Mouse (Mus musculus) neural tube, embryonic 11.5 days (tissue): Measurements from ENCODE around the gene Pdlim5. TPM values are rescaled to one million over a fixed set of nuclear protein-coding genes. Genes with fewer than 3 reads are reported as not detected.

Source experiments
- ATAC-seq: fragments of 200-750 bp; cut with Nextera tagmentation; 2 replicates; pipeline ENCODE4 v1.8.0; 2017; ENCODE audit warnings: moderate number of reproducible peaks, mild to moderate bottlenecking, moderate TSS enrichment, moderate library complexity; ENCODE audit not compliant: insufficient read depth, low FRiP score, low TSS enrichment
- DNase-seq: peaks from one replicate; pipeline ENCODE4 v3.0.0-alpha.2; 2015; ENCODE audit warnings: low spot score
- H3K27ac ChIP-seq: fragments of 300-500 bp; sonication (generic); 2 replicates; pipeline ENCODE4 v1.5.1; 2014; ENCODE audit warnings: low read depth, mild to moderate bottlenecking, low read length
- H3K27me3 ChIP-seq: fragments of 300-500 bp; sonication (generic); 2 replicates; pipeline ENCODE4 v1.6.1; 2014; ENCODE audit warnings: mild to moderate bottlenecking, low read length, mixed read lengths; ENCODE audit not compliant: control insufficient read depth, insufficient read depth
- H3K36me3 ChIP-seq: fragments of 300-500 bp; sonication (generic); 2 replicates; pipeline ENCODE4 v1.6.1; 2014; ENCODE audit warnings: mild to moderate bottlenecking, low read length, moderate library complexity, mixed read lengths; ENCODE audit not compliant: control insufficient read depth, insufficient read depth
- H3K4me1 ChIP-seq: fragments of 300-500 bp; sonication (generic); 2 replicates; pipeline ENCODE4 v1.6.1; 2014; ENCODE audit warnings: low read length, mixed read lengths; ENCODE audit not compliant: control insufficient read depth, insufficient read depth
- H3K4me2 ChIP-seq: fragments of 300-500 bp; sonication (generic); 2 replicates; pipeline ENCODE4 v1.6.1; 2014; ENCODE audit warnings: low read depth, mild to moderate bottlenecking, moderate library complexity
- H3K4me3 ChIP-seq: fragments of 300-500 bp; sonication (generic); 2 replicates; pipeline ENCODE4 v1.5.1; 2014; ENCODE audit warnings: low read depth, low read length
- H3K9ac ChIP-seq: fragments of 300-500 bp; sonication (generic); 2 replicates; pipeline ENCODE4 v1.6.1; 2014; ENCODE audit warnings: mild to moderate bottlenecking, low read length
- H3K9me3 ChIP-seq: fragments of 300-500 bp; sonication (generic); 2 replicates; pipeline ENCODE4 v1.6.1; 2016; ENCODE audit warnings: low read length; ENCODE audit not compliant: control insufficient read depth
- WGBS: fragments of 180-500 bp; shearing (Covaris S2); extraction: QIAGEN DNeasy Blood & Tissue Kit; methylation state at CpG from one replicate; pipeline ENCODE4 v1.1.7; 2014; 5-methylcytosine and 5-hydroxymethylcytosine counted together
- polyA plus RNA-seq: library from polyadenylated mRNA; unstranded; fragments of >200 nt; fragmentation: Nextera tagmentation; extraction: Ambion mirVana; gene quantifications from 2 replicates; pipeline ENCODE4 v1.2.1, GENCODE M21; 2014

The Pdlim5 gene
- polyA plus RNA-seq, 1 experiment from 2014 or later = 20.8 TPM

DNA sequence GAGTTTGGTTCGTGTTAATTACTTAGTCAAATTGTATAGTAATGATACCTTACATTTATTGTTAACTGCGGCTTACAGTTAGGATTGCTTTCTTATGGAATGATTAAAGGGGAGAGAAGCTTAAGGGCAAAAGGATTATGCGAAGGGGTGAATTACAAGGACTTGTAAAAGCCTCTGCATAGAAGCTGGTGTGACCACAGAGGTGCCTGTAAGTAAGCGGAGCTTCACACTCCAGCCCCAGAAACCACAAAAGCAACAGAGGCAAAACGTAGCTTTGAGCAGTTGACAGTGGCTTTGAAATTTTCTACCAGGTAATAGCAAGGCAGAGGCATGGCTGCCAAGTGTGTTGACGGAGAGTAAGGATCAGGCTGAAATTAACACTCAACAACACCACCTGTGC is 41.3 kb upstream of the Pdlim5 start:
- no peak overlapping the region for H3K4me2 ChIP-seq
- no peaks in the 10 kb centered on the region for H3K9me3 ChIP-seq
- no peaks in the 10 kb centered on the region for H3K36me3 ChIP-seq
- H3K4me1 ChIP-seq = peaks cover 3% of the 10 kb centered on the region; the same call in 1 of the 2 replicates
- 40% methylated on average over 6 of the region's 6 CpGs for WGBS
- H3K4me3 ChIP-seq = no peak overlapping the region
- H3K9ac ChIP-seq = no peak overlapping the region
- ATAC-seq (no peak), DNase-seq (no peak)
- no peak overlapping the region for H3K27ac ChIP-seq
- H3K27me3 ChIP-seq = no peaks in the 10 kb centered on the region

DNA sequence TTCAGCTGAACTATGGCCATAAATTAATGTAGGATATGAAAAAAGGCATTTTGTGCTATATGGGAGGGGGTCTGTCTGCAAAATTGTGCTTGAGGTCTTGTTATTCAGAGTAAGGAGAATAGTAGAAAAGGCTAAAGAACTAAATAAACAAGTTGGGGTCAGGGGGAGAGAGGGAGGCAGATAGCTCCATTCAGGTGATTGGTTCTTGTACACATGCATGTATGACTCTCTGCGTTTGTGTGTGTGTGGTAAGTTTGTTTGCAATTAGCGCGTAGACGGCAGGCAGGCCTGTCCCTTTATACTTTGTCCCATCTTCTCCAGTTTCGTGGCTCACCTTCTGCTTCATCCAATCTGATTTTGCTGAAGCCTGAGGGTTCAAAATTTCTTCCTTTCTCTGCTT is 40.7 kb upstream of the Pdlim5 start:
- Histone ChIP-seq H3K4me1 (peaks cover 3% of the 10 kb centered on the region; the same call in 1 of the 2 replicates), H3K9ac (no peak overlapping the region), H3K4me3 (no peak overlapping the region), H3K27ac (no peak overlapping the region), H3K36me3 (no peaks in the 10 kb centered on the region), H3K4me2 (no peak overlapping the region), H3K9me3 (no peaks in the 10 kb centered on the region), H3K27me3 (no peaks in the 10 kb centered on the region)
- no peak for DNase-seq
- ATAC-seq = no peak
- 67% methylated on average over 5 of the region's 5 CpGs for WGBS

DNA sequence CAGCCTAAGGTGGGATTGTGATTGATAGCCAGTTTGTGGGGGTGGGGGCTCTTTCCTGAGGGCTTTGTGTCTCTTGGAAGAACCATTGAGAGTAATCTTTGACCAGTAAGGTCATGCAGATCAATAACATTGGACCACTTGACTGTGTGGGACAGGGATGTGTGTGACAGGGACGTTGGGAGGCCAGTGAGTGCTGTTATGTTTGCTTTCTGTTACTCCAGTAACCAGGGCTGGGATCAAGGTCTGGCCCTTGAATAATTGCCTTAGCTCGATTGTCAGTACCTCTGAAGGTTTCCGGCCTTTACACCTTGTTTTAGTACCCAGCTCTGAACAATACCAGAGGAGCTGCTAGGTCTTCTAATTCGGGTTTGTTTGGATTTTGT is 39.3 kb upstream of the Pdlim5 start:
- Histone ChIP-seq H3K4me3 (no peak overlapping the region), H3K4me2 (no peak overlapping the region), H3K9ac (no peak overlapping the region), H3K27ac (no peak overlapping the region), H3K27me3 (no peaks in the 10 kb centered on the region), H3K4me1 (peaks cover 3% of the 10 kb centered on the region; the same call in 1 of the 2 replicates), H3K9me3 (no peaks in the 10 kb centered on the region), H3K36me3 (no peaks in the 10 kb centered on the region)
- WGBS = 46% methylated on average over 4 of the region's 4 CpGs
- peak; percentile 31; the same call in 1 of the 2 replicates for ATAC-seq
- DNase-seq = no peak

DNA sequence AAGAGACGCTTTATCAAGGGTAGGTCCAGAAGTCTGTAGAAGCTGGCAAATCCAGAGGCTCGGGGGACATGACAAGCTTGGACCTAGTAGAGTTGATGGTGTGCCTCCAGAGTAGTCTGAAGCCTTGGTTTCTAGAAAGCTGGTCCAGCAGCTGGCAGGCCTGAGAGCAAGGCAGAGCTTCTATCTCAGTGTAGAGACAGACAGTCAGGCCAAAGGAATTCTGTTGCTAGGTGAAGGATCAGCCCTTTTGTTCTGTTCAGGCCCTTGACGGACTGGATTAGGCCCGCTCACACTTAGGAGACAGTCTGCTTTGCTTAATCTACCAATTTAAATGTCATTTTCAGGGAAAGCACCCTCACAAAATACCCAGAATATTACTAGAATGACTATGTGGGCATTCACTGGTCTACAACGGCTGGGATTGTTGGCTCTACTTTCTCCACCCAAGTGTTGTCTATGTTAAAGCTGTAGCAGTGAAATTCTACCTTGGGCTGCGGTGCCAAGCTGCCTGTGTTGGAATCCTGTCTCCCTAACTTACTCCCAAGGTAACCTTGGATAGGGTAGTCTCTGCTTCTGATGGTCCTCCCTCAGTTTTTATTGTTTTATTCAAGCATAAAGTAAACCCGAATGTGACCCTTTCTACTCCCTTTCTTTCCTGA is 38.8 kb upstream of the Pdlim5 start:
- Histone ChIP-seq H3K9ac (no peak overlapping the region), H3K27ac (0 out of 2 replicates have a peak overlapping the region, but pooled peaks have one; percentile 20), H3K27me3 (no peaks in the 10 kb centered on the region), H3K4me2 (no peak overlapping the region), H3K4me3 (no peak overlapping the region), H3K36me3 (no peaks in the 10 kb centered on the region), H3K4me1 (peaks cover under 1% of the 10 kb centered on the region; the same call in 1 of the 2 replicates), H3K9me3 (no peaks in the 10 kb centered on the region)
- ATAC-seq (peak; percentile 16; the same call in 1 of the 2 replicates), DNase-seq (no peak)
- 58% methylated on average over 7 of the region's 7 CpGs for WGBS

DNA sequence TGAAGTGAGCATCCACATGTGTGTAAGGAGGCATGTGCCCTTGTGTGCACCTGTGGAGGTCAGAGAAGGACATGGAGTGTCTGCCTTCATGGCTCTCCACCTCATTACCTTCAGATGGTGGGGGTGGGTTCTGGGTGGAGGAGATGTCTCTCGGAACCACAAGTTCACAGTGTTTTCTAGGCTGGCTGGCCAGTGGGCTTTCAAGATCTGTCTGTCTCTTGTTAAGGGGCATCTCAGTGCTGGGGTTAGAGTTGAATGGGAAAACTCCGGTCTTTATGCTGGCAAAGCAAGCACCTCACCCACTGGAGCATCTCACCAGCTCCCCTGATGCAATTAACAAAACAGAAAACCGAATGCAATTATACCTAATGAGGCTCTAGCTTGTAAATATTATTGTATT is 36.0 kb upstream of the Pdlim5 start:
- H3K4me1 ChIP-seq = no peaks in the 10 kb centered on the region
- H3K9me3 ChIP-seq = no peaks in the 10 kb centered on the region
- no peak overlapping the region for H3K27ac ChIP-seq
- no peak overlapping the region for H3K4me3 ChIP-seq
- H3K36me3 ChIP-seq = no peaks in the 10 kb centered on the region
- no peak overlapping the region for H3K4me2 ChIP-seq
- no peak for ATAC-seq
- WGBS = 82% methylated on average over 3 of the region's 3 CpGs
- no peak overlapping the region for H3K9ac ChIP-seq
- no peaks in the 10 kb centered on the region for H3K27me3 ChIP-seq
- DNase-seq = no peak

DNA sequence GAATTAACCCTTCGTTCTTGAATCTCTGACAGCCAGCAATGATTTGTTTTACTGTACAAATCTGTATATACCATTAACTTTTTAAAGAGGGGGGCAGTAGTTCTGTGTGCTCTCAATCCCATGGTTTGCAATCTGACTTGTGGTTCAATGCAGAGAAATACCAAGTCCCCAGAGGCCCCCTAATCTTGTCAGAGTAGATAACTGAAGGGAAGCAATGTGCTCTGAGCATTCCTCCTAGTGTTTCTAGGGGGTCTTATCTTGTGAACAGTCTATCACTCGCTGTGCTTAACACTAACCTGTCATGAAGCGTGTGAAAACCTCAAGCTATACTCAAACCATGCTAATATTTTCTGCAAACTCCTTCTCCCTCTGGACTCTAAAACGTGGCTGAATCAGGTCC is 34.6 kb upstream of the Pdlim5 start:
- no peak for DNase-seq
- Histone ChIP-seq H3K9me3 (no peaks in the 10 kb centered on the region), H3K27ac (no peak overlapping the region), H3K27me3 (no peaks in the 10 kb centered on the region), H3K36me3 (no peaks in the 10 kb centered on the region), H3K4me2 (no peak overlapping the region), H3K9ac (no peak overlapping the region), H3K4me3 (no peak overlapping the region), H3K4me1 (no peaks in the 10 kb centered on the region)
- ATAC-seq = no peak
- 85% methylated on average over 4 of the region's 4 CpGs for WGBS

DNA sequence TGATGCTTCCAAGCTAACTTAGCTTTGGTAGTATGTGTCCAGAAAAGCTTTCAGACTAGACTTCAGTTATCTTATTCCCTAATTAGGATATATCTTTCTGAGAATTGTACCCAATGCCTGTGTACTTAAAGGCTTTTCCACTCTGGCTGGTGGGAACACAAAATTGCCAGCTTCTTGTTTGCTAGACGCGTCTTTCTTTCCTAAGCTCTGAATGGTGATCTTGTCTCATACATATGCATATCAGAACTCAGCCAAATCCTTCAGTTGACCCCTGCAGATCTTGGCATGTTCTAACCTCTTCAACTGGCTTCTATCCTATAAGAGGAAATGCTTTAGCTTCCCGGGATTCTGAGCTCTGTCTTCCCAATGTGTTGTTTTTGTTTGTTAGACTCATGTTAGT is 31.3 kb upstream of the Pdlim5 start:
- DNase-seq (no peak), ATAC-seq (no peak)
- H3K27me3 ChIP-seq = no peaks in the 10 kb centered on the region
- no peak overlapping the region for H3K27ac ChIP-seq
- H3K4me1 ChIP-seq = no peaks in the 10 kb centered on the region
- no peaks in the 10 kb centered on the region for H3K36me3 ChIP-seq
- H3K4me2 ChIP-seq = no peak overlapping the region
- H3K9me3 ChIP-seq = no peaks in the 10 kb centered on the region
- no peak overlapping the region for H3K4me3 ChIP-seq
- WGBS = 72% methylated on average over 3 of the region's 3 CpGs
- H3K9ac ChIP-seq = no peak overlapping the region

DNA sequence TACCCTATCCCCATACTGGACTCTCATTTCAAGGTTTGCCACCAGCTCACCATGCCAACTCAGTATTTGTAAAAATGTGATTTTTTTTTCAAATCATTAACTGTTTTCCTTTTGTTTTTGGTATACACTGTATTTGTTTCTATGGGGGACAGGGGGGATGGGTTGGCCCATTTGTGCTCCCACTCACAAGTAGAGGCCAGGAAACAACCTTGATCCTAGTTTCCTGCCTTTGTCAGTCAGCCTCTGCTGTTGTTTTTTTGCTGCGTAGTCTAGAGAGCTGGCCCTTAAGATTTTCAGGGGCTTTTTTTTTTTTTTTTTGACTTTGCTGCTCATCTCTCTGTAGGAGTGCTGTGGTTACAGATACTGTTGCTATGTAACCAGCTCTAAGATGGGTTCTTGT is 28.6 kb upstream of the Pdlim5 start:
- no peak overlapping the region for H3K4me3 ChIP-seq
- DNase-seq (no peak), ATAC-seq (no peak)
- no peak overlapping the region for H3K27ac ChIP-seq
- no peaks in the 10 kb centered on the region for H3K4me1 ChIP-seq
- H3K4me2 ChIP-seq = no peak overlapping the region
- 86% methylated on average over 1 of the region's 1 CpGs for WGBS
- no peaks in the 10 kb centered on the region for H3K9me3 ChIP-seq
- no peak overlapping the region for H3K9ac ChIP-seq
- no peaks in the 10 kb centered on the region for H3K27me3 ChIP-seq
- no peaks in the 10 kb centered on the region for H3K36me3 ChIP-seq

DNA sequence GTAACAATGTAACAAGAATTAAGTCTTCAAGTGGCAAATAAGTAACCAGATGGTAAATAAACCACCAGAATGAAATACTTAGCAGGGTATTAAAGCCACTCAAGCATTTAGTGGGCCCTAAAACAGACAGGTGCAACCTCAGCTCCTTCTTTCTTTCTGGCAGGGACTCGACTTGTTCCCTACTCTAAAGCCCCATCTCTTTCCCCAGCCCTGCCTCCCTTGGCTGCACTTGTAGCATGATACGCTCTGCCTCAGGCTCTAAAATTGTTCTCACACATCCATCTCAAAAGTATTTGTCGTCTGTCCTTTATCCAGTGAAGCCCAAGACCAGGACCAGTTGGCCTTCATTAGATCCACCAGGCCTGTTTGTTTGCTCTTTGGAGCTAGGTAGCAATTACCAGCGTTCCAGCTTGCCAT is 28.0 kb upstream of the Pdlim5 start:
- Histone ChIP-seq H3K27ac (no peak overlapping the region), H3K27me3 (no peaks in the 10 kb centered on the region), H3K9me3 (no peaks in the 10 kb centered on the region), H3K9ac (no peak overlapping the region), H3K4me1 (no peaks in the 10 kb centered on the region), H3K4me2 (no peak overlapping the region), H3K36me3 (no peaks in the 10 kb centered on the region), H3K4me3 (no peak overlapping the region)
- ATAC-seq (no peak), DNase-seq (no peak)
- 69% methylated on average over 4 of the region's 4 CpGs for WGBS
